Mouse (Mus musculus): ENCODE results near the gene Klk1b24. TPM values are rescaled to one million over a fixed set of nuclear protein-coding genes. Genes with fewer than 3 reads are reported as not detected.

Gene Klk1b24
- polyA plus RNA-seq (2015; fragmentation: Illumina TruSeq; extraction: RNeasy Lipid Tissue Mini Kit (QIAGEN cat#74804); ENCODE audit: insufficient read depth, low replicate concordance) = not detected

GRCm38 (mm10) chr7:44187936-44188335, at the start of gene Klk1b24:
Gene Klk1b24, plus strand, starts transcription at chr7:44188236.

GRCm38 (mm10) chr7:44197891-44198290, 9.9 kb downstream of the Klk1b24 start, which contains the start of gene Klk1b3:
Gene Klk1b3, plus strand, starts transcription at chr7:44198191.

GRCm38 (mm10) chr7:44207135-44207534, 19.1 kb downstream of the Klk1b24 start, which contains the start of gene Klk1b4:
Gene Klk1b4, plus strand, starts transcription at chr7:44207435.

GRCm38 (mm10) chr7:44215645-44216044, 27.6 kb downstream of the Klk1b24 start, which contains the start of gene Klk1b5:
Gene Klk1b5, plus strand, starts transcription at chr7:44215945.

GRCm38 (mm10) chr7:44225076-44225475, 37.0 kb downstream of the Klk1b24 start, which contains the start of gene Klk1:
Gene Klk1, plus strand, starts transcription at chr7:44225360.

GRCm38 (mm10) chr7:44235909-44236308, 47.9 kb downstream of the Klk1b24 start, which contains the start of gene Gm36864:
Gene Gm36864, plus strand, starts transcription at chr7:44236177.

Other genes starting within 250 kb of the Klk1b24 start
- gene Klk1b8, start 237.6 kb upstream of the Klk1b24 start, polyA plus RNA-seq (2015; fragmentation: Illumina TruSeq; extraction: RNeasy Lipid Tissue Mini Kit (QIAGEN cat#74804); ENCODE audit: insufficient read depth, low replicate concordance) = not detected
- not detected for gene Klk1b1, start 221.5 kb upstream of the Klk1b24 start, polyA plus RNA-seq (2015; fragmentation: Illumina TruSeq; extraction: RNeasy Lipid Tissue Mini Kit (QIAGEN cat#74804); ENCODE audit: insufficient read depth, low replicate concordance)
- gene Klk1b9, start 212.2 kb upstream of the Klk1b24 start, polyA plus RNA-seq (2015; fragmentation: Illumina TruSeq; extraction: RNeasy Lipid Tissue Mini Kit (QIAGEN cat#74804); ENCODE audit: insufficient read depth, low replicate concordance) = not detected
- not detected for gene Klk1b11, start 192.4 kb upstream of the Klk1b24 start, polyA plus RNA-seq (2015; fragmentation: Illumina TruSeq; extraction: RNeasy Lipid Tissue Mini Kit (QIAGEN cat#74804); ENCODE audit: insufficient read depth, low replicate concordance)
- not detected for gene Klk1b26, start 176.1 kb upstream of the Klk1b24 start, polyA plus RNA-seq (2015; fragmentation: Illumina TruSeq; extraction: RNeasy Lipid Tissue Mini Kit (QIAGEN cat#74804); ENCODE audit: insufficient read depth, low replicate concordance)
- gene Klk1b27, start 135.9 kb upstream of the Klk1b24 start, polyA plus RNA-seq (2015; fragmentation: Illumina TruSeq; extraction: RNeasy Lipid Tissue Mini Kit (QIAGEN cat#74804); ENCODE audit: insufficient read depth, low replicate concordance) = 1.4 TPM
- gene Klk1b21, start 85.9 kb upstream of the Klk1b24 start, polyA plus RNA-seq (2015; fragmentation: Illumina TruSeq; extraction: RNeasy Lipid Tissue Mini Kit (QIAGEN cat#74804); ENCODE audit: insufficient read depth, low replicate concordance) = not detected
- not detected for gene Klk1b22, start 75.6 kb upstream of the Klk1b24 start, polyA plus RNA-seq (2015; fragmentation: Illumina TruSeq; extraction: RNeasy Lipid Tissue Mini Kit (QIAGEN cat#74804); ENCODE audit: insufficient read depth, low replicate concordance)
- not detected for gene Klk1b16, start 51.5 kb upstream of the Klk1b24 start, polyA plus RNA-seq (2015; fragmentation: Illumina TruSeq; extraction: RNeasy Lipid Tissue Mini Kit (QIAGEN cat#74804); ENCODE audit: insufficient read depth, low replicate concordance)
- gene Klk1b3, start 10.0 kb downstream of the Klk1b24 start, polyA plus RNA-seq (2015; fragmentation: Illumina TruSeq; extraction: RNeasy Lipid Tissue Mini Kit (QIAGEN cat#74804); ENCODE audit: insufficient read depth, low replicate concordance) = not detected
- not detected for gene Klk1b4, start 19.2 kb downstream of the Klk1b24 start, polyA plus RNA-seq (2015; fragmentation: Illumina TruSeq; extraction: RNeasy Lipid Tissue Mini Kit (QIAGEN cat#74804); ENCODE audit: insufficient read depth, low replicate concordance)
- not detected for gene Klk1b5, start 27.7 kb downstream of the Klk1b24 start, polyA plus RNA-seq (2015; fragmentation: Illumina TruSeq; extraction: RNeasy Lipid Tissue Mini Kit (QIAGEN cat#74804); ENCODE audit: insufficient read depth, low replicate concordance)
- gene Klk1, start 37.1 kb downstream of the Klk1b24 start, polyA plus RNA-seq (2015; fragmentation: Illumina TruSeq; extraction: RNeasy Lipid Tissue Mini Kit (QIAGEN cat#74804); ENCODE audit: insufficient read depth, low replicate concordance) = 8.8 TPM
- gene Gm36864, start 47.9 kb downstream of the Klk1b24 start, polyA plus RNA-seq (2015; fragmentation: Illumina TruSeq; extraction: RNeasy Lipid Tissue Mini Kit (QIAGEN cat#74804); ENCODE audit: insufficient read depth, low replicate concordance) = not detected
- 0.84 TPM for gene 1700028J19Rik, start 58.5 kb downstream of the Klk1b24 start, polyA plus RNA-seq (2015; fragmentation: Illumina TruSeq; extraction: RNeasy Lipid Tissue Mini Kit (QIAGEN cat#74804); ENCODE audit: insufficient read depth, low replicate concordance)
- gene 2410002F23Rik, start 58.5 kb downstream of the Klk1b24 start, polyA plus RNA-seq (2015; fragmentation: Illumina TruSeq; extraction: RNeasy Lipid Tissue Mini Kit (QIAGEN cat#74804); ENCODE audit: insufficient read depth, low replicate concordance) = 112 TPM
- gene Acp4, start 69.1 kb downstream of the Klk1b24 start, polyA plus RNA-seq (2015; fragmentation: Illumina TruSeq; extraction: RNeasy Lipid Tissue Mini Kit (QIAGEN cat#74804); ENCODE audit: insufficient read depth, low replicate concordance) = not detected
- gene Gm15517, start 73.2 kb downstream of the Klk1b24 start, polyA plus RNA-seq (2015; fragmentation: Illumina TruSeq; extraction: RNeasy Lipid Tissue Mini Kit (QIAGEN cat#74804); ENCODE audit: insufficient read depth, low replicate concordance) = not detected
- 2.6 TPM for gene Clec11a, start 118.7 kb downstream of the Klk1b24 start, polyA plus RNA-seq (2015; fragmentation: Illumina TruSeq; extraction: RNeasy Lipid Tissue Mini Kit (QIAGEN cat#74804); ENCODE audit: insufficient read depth, low replicate concordance)
- gene Shank1, start 122.0 kb downstream of the Klk1b24 start, polyA plus RNA-seq (2015; fragmentation: Illumina TruSeq; extraction: RNeasy Lipid Tissue Mini Kit (QIAGEN cat#74804); ENCODE audit: insufficient read depth, low replicate concordance) = 1.8 TPM
- gene Syt3, start 195.9 kb downstream of the Klk1b24 start, polyA plus RNA-seq (2015; fragmentation: Illumina TruSeq; extraction: RNeasy Lipid Tissue Mini Kit (QIAGEN cat#74804); ENCODE audit: insufficient read depth, low replicate concordance) = 0.28 TPM
- not detected for gene 1700008O03Rik, start 197.6 kb downstream of the Klk1b24 start, polyA plus RNA-seq (2015; fragmentation: Illumina TruSeq; extraction: RNeasy Lipid Tissue Mini Kit (QIAGEN cat#74804); ENCODE audit: insufficient read depth, low replicate concordance)
- gene Lrrc4b, start 240.8 kb downstream of the Klk1b24 start, polyA plus RNA-seq (2015; fragmentation: Illumina TruSeq; extraction: RNeasy Lipid Tissue Mini Kit (QIAGEN cat#74804); ENCODE audit: insufficient read depth, low replicate concordance) = not detected